Mouse (Mus musculus) intestine, embryonic 14.5 days (tissue): ENCODE measurements around the gene Tspo2. TPM values are rescaled to one million over a fixed set of nuclear protein-coding genes. Genes with fewer than 3 reads are reported as not detected.

ENCODE experiments used
- ATAC-seq: fragments of 200-750 bp; cut with Nextera tagmentation; replicated peaks from 2 replicates; pipeline ENCODE4 v1.8.0; 2017; ENCODE audit warnings: low read depth, moderate number of reproducible peaks, moderate TSS enrichment, moderate library complexity; ENCODE audit not compliant: low FRiP score, low TSS enrichment
- DNase-seq: peaks from one replicate; pipeline ENCODE4 v3.0.0-alpha.2; 2018; ENCODE audit warnings: low spot score
- H3K27ac ChIP-seq: fragments of 300-500 bp; sonication (generic); 2 replicates; pipeline ENCODE4 v1.5.1; 2014; ENCODE audit warnings: low read depth, mild to moderate bottlenecking, control low read depth
- H3K27me3 ChIP-seq: fragments of 300-500 bp; sonication (generic); replicated peaks from 2 replicates; pipeline ENCODE4 v1.6.1; 2014; ENCODE audit warnings: low read length, control low read depth; ENCODE audit not compliant: control insufficient read depth, insufficient read depth
- H3K36me3 ChIP-seq: fragments of 300-500 bp; sonication (generic); 2 replicates; pipeline ENCODE4 v1.6.1; 2014; ENCODE audit warnings: low read length, control low read depth; ENCODE audit not compliant: control insufficient read depth, insufficient read depth
- H3K4me1 ChIP-seq: fragments of 300-500 bp; sonication (generic); replicated peaks from 2 replicates; pipeline ENCODE4 v1.6.1; 2014; ENCODE audit warnings: low read length, control low read depth, mixed read lengths; ENCODE audit not compliant: control insufficient read depth, insufficient read depth
- H3K4me2 ChIP-seq: fragments of 300-500 bp; sonication (generic); 2 replicates; pipeline ENCODE4 v1.6.1; 2014; ENCODE audit warnings: low read length
- H3K4me3 ChIP-seq: fragments of 300-500 bp; sonication (generic); 2 replicates; pipeline ENCODE4 v1.5.1; 2014; ENCODE audit warnings: low read depth, low read length, control low read depth, mixed read lengths
- H3K9ac ChIP-seq: fragments of 300-500 bp; sonication (generic); 2 replicates; pipeline ENCODE4 v1.6.1; 2014; ENCODE audit warnings: mild to moderate bottlenecking, low read length
- H3K9me3 ChIP-seq: fragments of 300-500 bp; sonication (generic); 2 replicates; pipeline ENCODE4 v1.6.1; 2016; ENCODE audit warnings: low read length, control low read depth; ENCODE audit not compliant: control insufficient read depth
- WGBS: fragments of 180-500 bp; shearing (Covaris S2); extraction: QIAGEN DNeasy Blood & Tissue Kit; methylation state at CpG from one replicate; pipeline ENCODE4 v1.1.7; 2014; 5-methylcytosine and 5-hydroxymethylcytosine counted together
- polyA plus RNA-seq: library from polyadenylated mRNA; unstranded; fragments of >200 nt; fragmentation: Nextera tagmentation; extraction: Ambion mirVana; gene quantifications from 2 replicates; pipeline ENCODE4 v1.2.1, GENCODE M21; 2014

The Tspo2 gene
- polyA plus RNA-seq, 1 experiment from 2014 or later, result 1.6 TPM

DNA sequence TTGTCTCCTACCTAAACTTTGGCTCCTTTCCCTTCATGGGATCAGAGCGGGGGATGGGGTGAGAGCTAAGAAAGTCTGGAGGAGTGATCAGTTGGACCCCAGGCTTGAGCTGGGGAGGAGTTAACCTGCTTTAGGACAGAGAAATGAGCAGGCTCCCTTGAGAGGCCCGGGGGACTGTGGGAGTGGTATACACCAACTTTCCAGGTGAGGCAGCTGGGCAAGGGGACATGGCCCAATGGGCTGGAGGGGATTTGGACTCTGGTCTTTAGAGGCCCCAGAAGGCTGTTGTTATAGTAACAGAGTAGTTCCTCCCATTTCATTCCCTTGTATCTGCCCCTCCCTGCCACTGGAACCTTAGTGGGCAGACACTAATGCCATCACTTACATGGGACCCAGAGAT lies 4.6 kb upstream of the Tspo2 start:
- ATAC-seq (peak; percentile 82), DNase-seq (peak; percentile 71)
- Histone ChIP-seq H3K9ac (no peak overlapping the region), H3K4me2 (peak overlapping the region; percentile 41), H3K9me3 (no peaks in the 10 kb centered on the region), H3K27ac (peak overlapping the region; percentile 69), H3K4me3 (peak overlapping the region; percentile 22), H3K27me3 (no peaks in the 10 kb centered on the region), H3K36me3 (no peaks in the 10 kb centered on the region), H3K4me1 (0 out of 2 replicates have a peak, but pooled peaks cover 2% of the 10 kb centered on the region)
- 93% methylated on average over 2 of the region's 2 CpGs for WGBS

- 48% methylated on average over 11 of the region's 11 CpGs for WGBS
- H3K9ac ChIP-seq, result 0 out of 2 replicates have a peak within 1 kb of the TSS, but pooled peaks have one; percentile 0
- no peaks in the 10 kb centered on the region for H3K27me3 ChIP-seq
- ATAC-seq (peak; percentile 56; the same call in 1 of the 2 replicates), DNase-seq (peak; percentile 74)
- H3K4me2 ChIP-seq, result peak within 1 kb of the TSS; percentile 41
- H3K4me1 ChIP-seq, result 0 out of 2 replicates have a peak, but pooled peaks cover 2% of the 10 kb centered on the region
- H3K4me3 ChIP-seq, result peak within 1 kb of the TSS; percentile 22
- H3K9me3 ChIP-seq, result no peaks in the 10 kb centered on the region
- no peaks in the 10 kb centered on the region for H3K36me3 ChIP-seq
- H3K27ac ChIP-seq, result peak within 1 kb of the TSS; percentile 69
Observed at GRCm38 (mm10) chr17:48454688-48455087, 3.4 kb upstream of the Tspo2 start, which contains the start of gene Unc5cl. Unc5cl (plus strand) TSS chr17:48454901.

GRCm38 (mm10) chr17:48454190-48454589 lies 2.9 kb upstream of the Tspo2 start:
- H3K27me3 ChIP-seq, result no peaks in the 10 kb centered on the region
- no peaks in the 10 kb centered on the region for H3K9me3 ChIP-seq
- DNase-seq (no peak), ATAC-seq (0 out of 2 replicates have a peak, but pooled peaks have one; percentile 6)
- peak overlapping the region; percentile 22; the same call in 1 of the 2 replicates for H3K4me3 ChIP-seq
- H3K4me1 ChIP-seq, result 0 out of 2 replicates have a peak, but pooled peaks cover 2% of the 10 kb centered on the region
- no peaks in the 10 kb centered on the region for H3K36me3 ChIP-seq
- 48% methylated on average over 7 of the region's 7 CpGs for WGBS
- H3K9ac ChIP-seq, result no peak overlapping the region
- peak overlapping the region; percentile 58; the same call in 1 of the 2 replicates for H3K27ac ChIP-seq
- peak overlapping the region; percentile 25 for H3K4me2 ChIP-seq

GRCm38 (mm10) chr17:48453489-48453888 lies 2.2 kb upstream of the Tspo2 start:
- no peaks in the 10 kb centered on the region for H3K9me3 ChIP-seq
- no peak overlapping the region for H3K27ac ChIP-seq
- H3K4me1 ChIP-seq, result 0 out of 2 replicates have a peak, but pooled peaks cover 2% of the 10 kb centered on the region
- no peak overlapping the region for H3K4me2 ChIP-seq
- no peaks in the 10 kb centered on the region for H3K27me3 ChIP-seq
- H3K9ac ChIP-seq, result no peak overlapping the region
- ATAC-seq (no peak), DNase-seq (no peak)
- no peaks in the 10 kb centered on the region for H3K36me3 ChIP-seq
- no peak overlapping the region for H3K4me3 ChIP-seq
- WGBS, result 69% methylated on average over 7 of the region's 7 CpGs

GRCm38 (mm10) chr17:48451753-48452444 lies 577 bp upstream of the Tspo2 start:
- H3K36me3 ChIP-seq, result no peaks in the 10 kb centered on the region
- no peak overlapping the region for H3K27ac ChIP-seq
- no peak for DNase-seq
- H3K27me3 ChIP-seq, result no peaks in the 10 kb centered on the region
- no peaks in the 10 kb centered on the region for H3K9me3 ChIP-seq
- ATAC-seq, result no peak
- WGBS, result 67% methylated on average over 9 of the region's 9 CpGs
- no peak overlapping the region for H3K4me2 ChIP-seq
- H3K9ac ChIP-seq, result no peak overlapping the region
- 0 out of 2 replicates have a peak, but pooled peaks cover 2% of the 10 kb centered on the region for H3K4me1 ChIP-seq
- no peak overlapping the region for H3K4me3 ChIP-seq

- Histone ChIP-seq H3K4me2 (no peak overlapping the region), H3K27me3 (no peaks in the 10 kb centered on the region), H3K4me3 (no peak overlapping the region), H3K9me3 (no peaks in the 10 kb centered on the region), H3K9ac (no peak overlapping the region), H3K27ac (no peak overlapping the region), H3K4me1 (0 out of 2 replicates have a peak, but pooled peaks cover 2% of the 10 kb centered on the region), H3K36me3 (no peaks in the 10 kb centered on the region)
- ATAC-seq (no peak), DNase-seq (no peak)
- WGBS, result 83% methylated on average over 13 of the region's 13 CpGs
Observed at GRCm38 (mm10) chr17:48450666-48451352, 513 bp downstream of the Tspo2 start.

- Histone ChIP-seq H3K9me3 (no peaks in the 10 kb centered on the region), H3K4me2 (no peak overlapping the region), H3K9ac (no peak overlapping the region), H3K4me3 (no peak overlapping the region), H3K27ac (no peak overlapping the region), H3K36me3 (no peaks in the 10 kb centered on the region), H3K27me3 (no peaks in the 10 kb centered on the region), H3K4me1 (0 out of 2 replicates have a peak, but pooled peaks cover 2% of the 10 kb centered on the region)
- 76% methylated on average over 8 of the region's 8 CpGs for WGBS
- ATAC-seq (no peak), DNase-seq (no peak)
Observed at GRCm38 (mm10) chr17:48447675-48448074, 3.6 kb downstream of the Tspo2 start.

DNA sequence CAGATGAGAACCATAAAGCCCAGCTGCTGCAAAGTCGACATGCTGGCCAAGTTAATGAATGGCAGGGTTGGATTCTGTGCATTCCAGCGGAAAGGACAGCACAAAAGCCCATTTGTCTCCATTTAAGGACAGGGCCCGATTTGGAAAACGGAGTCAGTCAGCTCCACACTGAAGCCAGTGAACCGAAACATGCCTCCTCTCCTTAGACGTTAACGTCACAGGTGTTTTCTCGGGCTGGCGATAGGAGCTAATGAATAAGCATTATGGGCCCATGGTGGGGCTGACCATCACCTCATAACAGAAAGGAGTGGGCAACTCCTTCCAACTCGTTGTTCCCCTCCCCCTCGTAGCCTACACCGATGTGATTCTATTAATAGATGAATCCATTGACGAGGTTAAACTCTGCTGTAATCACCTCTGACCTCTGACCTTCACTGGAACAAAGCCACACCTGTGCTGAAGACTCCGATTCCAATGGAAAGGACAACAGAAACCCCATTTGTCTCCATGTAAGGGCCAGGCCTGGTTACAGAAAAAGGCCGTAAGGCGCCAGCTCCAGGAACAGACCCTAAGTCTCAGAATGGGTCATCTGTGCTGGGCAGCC lies 7.7 kb downstream of the Tspo2 start:
- no peak overlapping the region for H3K4me3 ChIP-seq
- H3K4me2 ChIP-seq, result no peak overlapping the region
- H3K9me3 ChIP-seq, result no peaks in the 10 kb centered on the region
- no peaks in the 10 kb centered on the region for H3K27me3 ChIP-seq
- DNase-seq, result no peak
- 83% methylated on average over 16 of the region's 16 CpGs for WGBS
- ATAC-seq, result no peak
- no peak overlapping the region for H3K9ac ChIP-seq
- no peaks in the 10 kb centered on the region for H3K4me1 ChIP-seq
- no peak overlapping the region for H3K27ac ChIP-seq
- no peaks in the 10 kb centered on the region for H3K36me3 ChIP-seq
